Mouse (Mus musculus): ENCODE data around the gene Fgfr2.

The Fgfr2 gene

DNA sequence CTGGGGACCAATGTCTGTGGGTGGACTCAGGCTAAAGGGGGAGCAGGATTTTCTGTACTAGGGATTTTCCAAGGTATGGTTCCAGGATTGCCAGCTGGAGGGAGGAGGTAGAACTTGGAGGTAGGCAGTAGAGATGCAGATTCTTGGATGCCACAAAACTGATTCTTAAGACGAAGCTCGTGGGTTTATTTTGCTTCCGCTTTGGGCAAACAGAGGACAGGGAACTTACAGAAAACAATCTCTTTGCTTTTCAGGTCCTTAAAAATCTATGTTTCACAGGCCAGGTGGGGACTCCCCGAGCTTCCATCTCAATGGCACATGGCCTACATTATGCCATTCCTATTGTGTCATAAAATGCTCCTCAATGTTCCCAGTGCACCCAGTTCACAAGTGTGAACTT, 358.8 kb downstream of the Fgfr2 start:
- no peaks in the 10 kb centered on the region; the same call in 1 of the 2 replicates for H3K36me3 ChIP-seq (ENCODE audit: control insufficient read depth, insufficient read depth, low read length, poor library complexity, severe bottlenecking)
- no peak for DNase-seq (ENCODE audit: low read depth, low spot score)
- no peaks in the 10 kb centered on the region for H3K27me3 ChIP-seq (ENCODE audit: control insufficient read depth, insufficient read depth, low read length, poor library complexity, severe bottlenecking)

DNA sequence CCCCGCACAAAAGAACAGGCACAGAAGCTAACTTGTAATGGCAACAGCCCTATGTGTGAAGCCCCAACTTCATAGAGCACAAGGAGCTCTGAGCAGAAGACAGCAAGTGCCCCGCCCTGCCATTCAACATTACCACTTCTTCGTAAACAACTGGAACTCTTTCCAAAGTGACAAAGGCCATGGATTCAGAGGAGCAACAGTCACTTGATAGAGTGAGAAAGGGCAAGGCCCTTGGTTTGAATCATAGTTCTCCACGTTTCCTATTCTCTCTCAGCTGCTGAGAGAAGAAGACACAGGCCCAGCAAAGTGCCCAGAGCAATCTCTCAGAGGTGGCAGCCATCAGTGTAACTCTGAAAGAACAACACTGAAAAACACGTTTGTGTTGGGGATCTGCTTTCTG, 359.2 kb downstream of the Fgfr2 start:
- no peaks in the 10 kb centered on the region for H3K27me3 ChIP-seq (ENCODE audit: control insufficient read depth, insufficient read depth, low read length, poor library complexity, severe bottlenecking)
- no peak for DNase-seq (ENCODE audit: low read depth, low spot score)

DNA sequence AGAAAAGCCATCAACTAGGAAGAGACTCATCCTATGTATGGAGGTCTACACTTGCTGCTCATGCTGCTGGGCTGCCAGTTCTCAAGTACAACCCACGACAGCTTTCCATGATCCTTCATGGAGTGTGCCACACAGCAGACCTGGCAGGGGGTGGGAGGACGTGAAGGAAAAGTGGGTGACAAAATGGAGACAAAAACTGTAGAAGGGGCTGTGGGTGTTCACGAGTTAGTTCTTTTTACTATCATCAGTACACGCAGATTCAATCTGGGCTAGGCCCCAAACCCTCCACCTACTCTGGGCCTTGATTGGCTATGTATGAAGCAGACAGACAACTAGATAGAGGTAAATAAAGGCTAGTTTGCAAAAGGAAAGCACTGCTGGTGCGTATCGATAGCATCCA, 359.8 kb downstream of the Fgfr2 start:
- Histone ChIP-seq H3K36me3 (ENCODE audit: control insufficient read depth, insufficient read depth, low read length, poor library complexity, severe bottlenecking) (no peaks in the 10 kb centered on the region; the same call in 1 of the 2 replicates), H3K27me3 (ENCODE audit: control insufficient read depth, insufficient read depth, low read length, poor library complexity, severe bottlenecking) (no peaks in the 10 kb centered on the region)
- no peak for DNase-seq (ENCODE audit: low read depth, low spot score)

More for the DNA sequence above, 359.2 kb downstream of the Fgfr2 start:
- no peaks in the 10 kb centered on the region; the same call in 1 of the 2 replicates for H3K36me3 ChIP-seq (ENCODE audit: control insufficient read depth, insufficient read depth, low read length, poor library complexity, severe bottlenecking)

DNA sequence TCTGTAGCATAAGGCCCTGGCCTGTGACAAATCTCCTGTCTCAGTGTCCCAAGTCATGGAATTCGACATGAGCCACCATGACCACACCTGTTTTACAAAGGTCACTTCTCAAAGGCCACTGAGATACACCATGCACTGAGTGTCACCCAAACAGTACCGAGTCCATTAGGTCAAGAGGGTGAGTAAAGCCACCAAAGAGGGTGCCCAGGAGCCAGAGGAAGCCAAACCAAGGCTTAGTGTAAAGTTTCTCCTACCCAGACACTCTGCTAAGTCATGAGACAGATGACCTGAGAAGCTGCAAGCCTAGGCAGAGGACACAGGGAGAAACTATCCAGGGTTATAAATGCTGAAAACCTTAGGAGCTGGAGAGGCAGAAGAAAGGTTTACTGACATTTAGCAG, 361.7 kb downstream of the Fgfr2 start:
- H3K36me3 ChIP-seq (ENCODE audit: control insufficient read depth, insufficient read depth, low read length, poor library complexity, severe bottlenecking) = no peaks in the 10 kb centered on the region; the same call in 1 of the 2 replicates
- no peak for DNase-seq (ENCODE audit: low read depth, low spot score)
- H3K27me3 ChIP-seq (ENCODE audit: control insufficient read depth, insufficient read depth, low read length, poor library complexity, severe bottlenecking) = no peaks in the 10 kb centered on the region

DNA sequence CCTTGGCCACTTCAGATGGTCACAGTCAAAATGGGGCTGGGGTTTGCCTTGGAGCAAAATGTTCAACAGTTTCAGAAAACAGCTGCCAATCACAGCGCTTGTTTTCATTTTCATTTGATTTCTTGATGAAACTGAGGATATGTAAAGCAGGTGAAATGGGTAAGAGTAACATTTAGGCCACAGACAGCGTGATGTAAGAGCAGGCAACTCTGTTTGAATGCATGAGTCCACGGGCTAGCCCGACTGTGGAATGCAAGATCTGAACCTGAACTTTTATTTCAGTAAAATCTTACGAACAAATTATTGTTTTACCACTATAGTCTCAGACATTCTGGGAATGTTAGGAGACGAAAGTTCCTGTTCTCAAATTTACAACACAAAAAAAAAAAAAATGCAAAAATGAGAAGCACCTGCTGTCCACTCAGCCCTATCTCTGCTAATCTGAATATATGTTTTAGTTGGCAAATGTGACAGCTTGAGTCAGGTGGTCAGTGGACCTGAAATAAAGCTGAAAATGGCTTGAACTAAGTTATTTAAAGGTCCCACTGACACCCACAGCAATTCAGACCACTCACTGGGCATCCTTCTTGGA, 362.5 kb downstream of the Fgfr2 start:
- Histone ChIP-seq H3K27me3 (ENCODE audit: control insufficient read depth, insufficient read depth, low read length, poor library complexity, severe bottlenecking) (no peaks in the 10 kb centered on the region), H3K36me3 (ENCODE audit: control insufficient read depth, insufficient read depth, low read length, poor library complexity, severe bottlenecking) (no peaks in the 10 kb centered on the region; the same call in 1 of the 2 replicates)
- no peak for DNase-seq (ENCODE audit: low read depth, low spot score)

DNA sequence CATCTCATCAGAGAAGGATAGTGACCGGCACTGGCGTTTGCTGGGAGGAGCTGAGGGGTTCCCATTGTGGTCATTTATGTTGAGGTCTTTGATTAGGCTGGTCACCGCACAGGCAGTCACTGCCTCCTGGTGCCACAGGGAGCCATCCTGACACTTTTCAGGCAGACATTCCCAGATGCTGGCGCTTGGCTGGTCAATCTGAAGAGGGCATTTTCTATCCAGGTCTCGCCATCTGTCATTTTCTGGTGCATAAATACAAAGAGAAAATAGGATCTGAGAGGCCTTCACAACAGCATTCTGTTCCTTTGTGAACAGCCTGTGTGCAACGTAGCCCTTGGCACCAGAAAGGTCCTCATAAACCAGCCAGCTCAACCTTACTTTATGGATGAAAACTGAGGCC, 363.2 kb downstream of the Fgfr2 start:
- H3K27me3 ChIP-seq (ENCODE audit: control insufficient read depth, insufficient read depth, low read length, poor library complexity, severe bottlenecking) = no peaks in the 10 kb centered on the region
- DNase-seq (ENCODE audit: low read depth, low spot score) = no peak
- H3K36me3 ChIP-seq (ENCODE audit: control insufficient read depth, insufficient read depth, low read length, poor library complexity, severe bottlenecking) = no peaks in the 10 kb centered on the region; the same call in 1 of the 2 replicates

DNA sequence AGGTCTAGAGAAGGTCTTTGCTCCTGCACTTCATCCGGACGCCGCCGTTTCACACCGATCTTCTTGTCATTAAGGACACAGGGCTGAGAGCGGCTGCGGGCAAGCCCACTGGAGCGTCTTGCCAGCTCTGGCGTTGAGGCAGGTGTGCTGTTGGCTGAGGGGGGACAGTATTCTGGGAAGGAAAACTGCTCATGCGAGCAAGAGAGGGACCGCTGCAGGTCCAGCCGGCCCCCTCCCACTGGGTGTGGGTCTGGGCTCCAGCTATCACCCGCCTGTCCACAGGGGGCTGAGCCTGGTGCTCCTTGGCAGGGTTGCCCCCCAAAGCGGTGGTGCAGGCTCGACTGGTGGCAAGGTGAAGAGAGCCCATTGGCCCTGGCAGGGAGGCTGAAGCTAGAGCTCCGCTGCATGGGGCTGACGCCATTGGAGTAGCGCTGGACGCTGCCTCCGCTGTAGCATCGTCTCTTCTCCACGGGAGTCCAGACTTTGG, 363.7 kb downstream of the Fgfr2 start:
- no peak for DNase-seq (ENCODE audit: low read depth, low spot score)
- Histone ChIP-seq H3K27me3 (ENCODE audit: control insufficient read depth, insufficient read depth, low read length, poor library complexity, severe bottlenecking) (no peaks in the 10 kb centered on the region), H3K36me3 (ENCODE audit: control insufficient read depth, insufficient read depth, low read length, poor library complexity, severe bottlenecking) (no peaks in the 10 kb centered on the region; the same call in 1 of the 2 replicates)

DNA sequence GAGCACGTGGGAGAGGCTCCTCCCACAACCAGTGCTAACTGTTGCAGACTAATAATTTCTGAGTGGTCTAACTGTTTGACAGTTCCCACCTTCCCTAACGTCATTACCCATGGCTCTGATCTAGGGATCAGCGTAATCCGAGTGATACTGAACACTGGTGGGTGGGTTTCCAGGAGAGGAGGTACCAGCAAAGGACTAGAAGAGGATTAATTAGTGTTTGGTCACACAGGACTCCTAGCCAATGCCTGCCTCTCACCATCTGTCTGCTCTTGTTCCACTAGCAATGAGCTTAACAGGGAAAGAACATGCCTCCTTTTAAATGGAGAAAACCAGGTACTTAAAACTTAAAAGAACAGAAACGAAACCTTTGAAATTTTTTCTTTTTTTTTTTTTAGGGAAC, 364.3 kb downstream of the Fgfr2 start:
- Histone ChIP-seq H3K27me3 (ENCODE audit: control insufficient read depth, insufficient read depth, low read length, poor library complexity, severe bottlenecking) (no peaks in the 10 kb centered on the region), H3K36me3 (ENCODE audit: control insufficient read depth, insufficient read depth, low read length, poor library complexity, severe bottlenecking) (no peaks in the 10 kb centered on the region; the same call in 1 of the 2 replicates)
- no peak for DNase-seq (ENCODE audit: low read depth, low spot score)

DNA sequence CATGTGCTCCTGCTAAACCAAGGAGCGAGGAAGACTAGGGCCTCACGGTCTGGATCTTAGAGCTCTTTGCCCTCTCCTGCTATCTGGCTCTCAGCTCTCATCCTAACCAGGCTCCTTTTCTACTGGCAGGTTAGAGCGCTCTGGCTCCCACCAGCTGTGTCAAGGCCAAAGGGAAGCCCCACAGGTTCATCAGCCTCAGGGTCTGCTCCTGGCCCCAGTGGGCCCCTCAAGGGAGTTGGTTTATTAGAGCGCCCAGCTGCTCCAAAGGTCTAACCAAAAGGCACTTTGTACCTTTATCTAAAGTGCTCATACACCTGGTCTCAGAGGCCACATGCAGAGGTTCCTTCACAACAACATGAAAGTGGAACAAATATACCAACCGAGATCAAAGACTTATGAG, 366.8 kb downstream of the Fgfr2 start:
- no peak for DNase-seq (ENCODE audit: low read depth, low spot score)

DNA sequence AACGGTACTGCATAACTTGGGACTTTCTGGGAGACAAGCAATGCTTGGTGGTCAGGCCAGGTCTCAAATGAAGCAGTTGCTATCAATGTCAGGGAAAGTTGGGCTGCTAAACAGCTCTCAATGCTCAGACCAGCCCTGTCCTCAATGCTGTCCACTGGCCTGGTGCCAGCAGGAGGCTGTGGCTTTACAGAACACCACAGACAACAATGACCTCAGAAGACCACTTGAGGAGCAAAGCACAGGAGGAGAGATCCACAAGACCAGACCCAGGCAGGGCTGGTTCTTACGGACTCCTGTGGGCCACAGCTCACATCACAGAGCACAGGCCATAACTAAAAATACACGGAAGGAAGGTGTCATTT, 368.8 kb downstream of the Fgfr2 start:
- no peak for DNase-seq (ENCODE audit: low read depth, low spot score)
- Histone ChIP-seq H3K27me3 (ENCODE audit: control insufficient read depth, insufficient read depth, low read length, poor library complexity, severe bottlenecking) (no peaks in the 10 kb centered on the region), H3K36me3 (ENCODE audit: control insufficient read depth, insufficient read depth, low read length, poor library complexity, severe bottlenecking) (no peaks in the 10 kb centered on the region; the same call in 1 of the 2 replicates)

More for the DNA sequence above, 366.8 kb downstream of the Fgfr2 start:
- no peaks in the 10 kb centered on the region; the same call in 1 of the 2 replicates for H3K36me3 ChIP-seq (ENCODE audit: control insufficient read depth, insufficient read depth, low read length, poor library complexity, severe bottlenecking)
- H3K27me3 ChIP-seq (ENCODE audit: control insufficient read depth, insufficient read depth, low read length, poor library complexity, severe bottlenecking) = no peaks in the 10 kb centered on the region

DNA sequence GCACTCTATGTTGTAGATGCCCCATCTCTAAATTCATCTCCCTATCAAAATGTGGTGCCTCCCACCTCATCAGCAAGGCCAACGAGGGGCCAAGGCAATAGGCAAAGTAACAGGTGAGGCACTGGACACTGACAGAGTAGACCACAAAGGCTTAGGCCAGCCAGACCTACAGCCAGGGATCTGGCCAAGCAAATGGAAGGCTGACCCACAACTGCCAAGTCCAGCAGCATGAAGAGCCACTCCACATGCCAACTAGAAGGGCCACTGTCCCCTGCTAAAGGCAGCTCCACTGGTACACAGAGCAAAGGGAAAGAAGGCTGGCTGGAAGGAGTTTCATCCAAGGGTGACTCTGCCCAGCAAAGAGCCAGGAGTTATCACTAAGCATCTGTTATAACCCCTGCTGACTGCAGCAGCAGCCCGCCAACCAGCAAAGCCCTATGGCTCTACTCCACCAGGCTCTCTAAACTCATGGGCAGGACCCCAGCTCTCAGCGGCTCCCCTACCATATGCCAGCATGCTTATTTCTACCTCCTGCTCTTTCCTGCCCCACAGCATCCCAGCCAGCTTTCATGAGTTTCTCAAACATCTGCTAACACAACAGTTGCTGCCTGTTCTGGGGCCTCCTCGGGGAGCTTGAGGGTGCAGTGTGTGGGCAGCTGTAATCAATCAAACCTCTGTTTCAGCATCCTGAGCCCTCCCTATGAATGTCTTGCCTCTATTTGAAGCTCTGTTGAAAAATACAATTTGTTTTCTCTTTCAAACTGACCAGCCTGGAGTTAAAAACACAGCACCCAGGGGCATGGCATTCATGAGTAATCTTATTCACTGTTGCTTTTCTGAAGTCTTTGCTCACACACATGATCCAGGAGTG, 369.4 kb downstream of the Fgfr2 start:
- H3K27me3 ChIP-seq (ENCODE audit: control insufficient read depth, insufficient read depth, low read length, poor library complexity, severe bottlenecking) = no peaks in the 10 kb centered on the region
- H3K36me3 ChIP-seq (ENCODE audit: control insufficient read depth, insufficient read depth, low read length, poor library complexity, severe bottlenecking) = no peaks in the 10 kb centered on the region; the same call in 1 of the 2 replicates
- no peak for DNase-seq (ENCODE audit: low read depth, low spot score)

DNA sequence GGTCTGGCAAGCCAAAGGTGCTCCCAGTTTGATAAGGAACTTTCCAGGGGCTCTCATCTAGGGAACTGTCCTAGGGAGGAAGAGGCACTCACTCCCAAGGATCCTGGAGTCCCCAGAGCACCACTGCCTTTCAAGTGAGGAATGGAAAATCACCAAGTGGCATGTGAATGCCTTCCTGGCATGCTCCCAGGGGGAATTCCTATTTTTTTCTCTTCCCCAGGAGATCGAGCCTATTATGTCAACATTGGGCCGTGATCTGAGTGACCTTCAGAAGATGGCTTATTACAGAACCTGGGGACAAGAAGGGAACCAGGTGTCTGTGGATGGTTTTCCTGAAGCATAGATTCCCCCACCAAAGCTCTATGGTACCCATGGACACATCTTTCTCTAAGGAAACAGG, 371.4 kb downstream of the Fgfr2 start:
- Histone ChIP-seq H3K27me3 (ENCODE audit: control insufficient read depth, insufficient read depth, low read length, poor library complexity, severe bottlenecking) (no peaks in the 10 kb centered on the region), H3K36me3 (ENCODE audit: control insufficient read depth, insufficient read depth, low read length, poor library complexity, severe bottlenecking) (no peaks in the 10 kb centered on the region; the same call in 1 of the 2 replicates)
- no peak for DNase-seq (ENCODE audit: low read depth, low spot score)

DNA sequence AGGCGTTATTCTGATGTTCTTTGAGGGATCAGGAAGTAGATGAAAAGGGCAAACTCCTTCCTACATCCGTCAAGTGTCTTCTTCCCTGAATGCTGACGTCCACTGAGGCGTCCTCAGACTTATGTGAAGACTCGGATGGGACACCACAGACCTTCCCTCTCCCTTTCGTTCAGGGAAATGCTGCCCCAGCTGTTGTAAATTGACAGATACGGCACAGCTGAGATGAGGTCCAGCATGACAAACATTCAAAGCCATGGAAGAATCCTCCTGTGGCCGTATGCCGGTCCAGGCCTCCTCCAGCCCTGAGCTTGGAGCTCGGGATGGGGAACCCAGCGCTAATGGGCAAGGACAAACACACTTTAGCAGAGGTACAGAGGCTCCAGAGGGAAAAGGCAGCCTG, 373.6 kb downstream of the Fgfr2 start:
- DNase-seq (ENCODE audit: low read depth, low spot score) = no peak
- Histone ChIP-seq H3K36me3 (ENCODE audit: control insufficient read depth, insufficient read depth, low read length, poor library complexity, severe bottlenecking) (no peaks in the 10 kb centered on the region), H3K27me3 (ENCODE audit: control insufficient read depth, insufficient read depth, low read length, poor library complexity, severe bottlenecking) (no peaks in the 10 kb centered on the region)

DNA sequence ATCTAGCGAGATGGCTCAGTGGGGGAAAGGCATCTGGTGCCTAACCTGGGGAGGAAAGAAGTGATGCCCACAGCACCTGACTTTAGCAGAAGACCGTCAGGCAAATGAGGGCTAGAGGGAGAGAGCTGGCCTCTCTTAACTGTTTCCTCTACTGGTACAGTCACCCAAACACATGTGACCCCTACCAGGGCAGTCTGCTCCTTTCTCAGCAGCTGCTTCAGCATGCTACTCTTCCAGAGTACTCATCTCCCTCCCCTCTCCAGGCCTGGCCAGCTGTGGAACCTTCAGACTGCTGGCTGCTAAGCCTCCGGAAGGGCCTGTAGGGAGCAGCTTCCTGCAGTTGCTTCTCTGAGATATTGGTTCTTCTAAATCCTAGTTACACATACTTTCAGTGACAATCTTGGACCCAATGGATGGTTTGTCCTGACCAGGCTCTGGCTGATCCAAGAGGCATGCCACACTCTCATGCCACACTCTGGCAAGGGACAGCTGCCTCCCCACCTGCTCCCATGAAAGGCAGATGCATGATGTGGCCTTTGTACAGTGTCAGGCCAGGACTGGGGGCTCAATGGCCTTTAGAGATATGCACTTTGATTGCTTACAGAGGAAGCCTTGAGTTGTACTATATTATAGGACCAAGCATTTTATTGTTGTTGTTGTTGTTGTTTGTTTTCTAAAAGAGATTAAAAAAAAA, 374.9 kb downstream of the Fgfr2 start:
- no peaks in the 10 kb centered on the region for H3K27me3 ChIP-seq (ENCODE audit: control insufficient read depth, insufficient read depth, low read length, poor library complexity, severe bottlenecking)
- H3K36me3 ChIP-seq (ENCODE audit: control insufficient read depth, insufficient read depth, low read length, poor library complexity, severe bottlenecking) = no peaks in the 10 kb centered on the region
- DNase-seq (ENCODE audit: low read depth, low spot score) = no peak

DNA sequence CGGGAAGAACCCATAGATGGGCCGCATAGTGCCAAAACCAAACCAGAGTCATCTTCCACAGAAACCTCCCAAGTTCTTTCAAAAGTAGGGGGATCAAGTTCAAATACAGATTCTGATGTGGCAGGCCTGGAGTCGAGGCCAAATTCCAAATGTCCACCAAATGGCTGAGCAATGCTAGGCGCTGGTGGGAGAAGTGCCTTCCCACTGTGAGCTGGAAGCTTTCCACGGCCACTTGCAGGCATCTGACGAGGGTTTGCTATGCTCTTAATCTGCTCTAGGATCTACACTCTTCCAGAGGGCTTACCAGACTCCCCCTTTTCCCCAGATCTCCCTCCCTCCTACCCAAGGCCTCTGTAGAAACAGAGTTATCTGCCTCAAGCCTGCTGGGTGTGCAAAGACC, 376.1 kb downstream of the Fgfr2 start:
- Histone ChIP-seq H3K27me3 (ENCODE audit: control insufficient read depth, insufficient read depth, low read length, poor library complexity, severe bottlenecking) (no peaks in the 10 kb centered on the region), H3K36me3 (ENCODE audit: control insufficient read depth, insufficient read depth, low read length, poor library complexity, severe bottlenecking) (no peaks in the 10 kb centered on the region)
- DNase-seq (ENCODE audit: low read depth, low spot score) = no peak
